Mouse (Mus musculus) liver, adult 2 months (tissue): ENCODE results near the gene 2300003K06Rik. TPM values are rescaled to one million over a fixed set of nuclear protein-coding genes. Genes with fewer than 3 reads are reported as not detected.

Experiments used
- DNase-seq: peaks from one replicate; pipeline ENCODE4 v3.0.0-alpha.2; 2011; ENCODE audit warnings: low read depth, low spot score; ENCODE audit errors: extremely low read depth
- H3K27ac ChIP-seq: fragments of 200-500 bp; replicated peaks from 2 replicates; pipeline ENCODE4 v1.5.1; 2012; ENCODE audit warnings: low read depth, mild to moderate bottlenecking, control low read depth, inconsistent platforms, low read length; ENCODE audit not compliant: insufficient read depth
- H3K27me3 ChIP-seq: fragments of 200-500 bp; 2 replicates; pipeline ENCODE4 v1.6.1; 2012; ENCODE audit warnings: mild to moderate bottlenecking, moderate library complexity, low read length, inconsistent platforms; ENCODE audit not compliant: control insufficient read depth, insufficient read depth
- H3K36me3 ChIP-seq: fragments of 200-500 bp; 2 replicates; pipeline ENCODE4 v1.6.1; 2012; ENCODE audit warnings: low read length, inconsistent platforms; ENCODE audit not compliant: control insufficient read depth, insufficient read depth
- H3K4me1 ChIP-seq: fragments of 200-500 bp; 2 replicates; pipeline ENCODE4 v1.6.1; 2011; ENCODE audit warnings: low read length; ENCODE audit not compliant: control insufficient read depth, insufficient read depth
- H3K4me3 ChIP-seq: fragments of 200-500 bp; 2 replicates; pipeline ENCODE4 v1.5.1; 2011; ENCODE audit warnings: low read depth, mild to moderate bottlenecking, control low read depth, low read length, moderate library complexity; ENCODE audit not compliant: insufficient read depth
- H3K79me2 ChIP-seq: fragments of 200-500 bp; 2 replicates; pipeline ENCODE4 v1.6.1; 2012; ENCODE audit warnings: inconsistent platforms, mild to moderate bottlenecking, low read length, moderate library complexity; ENCODE audit not compliant: control insufficient read depth, insufficient read depth
- H3K9ac ChIP-seq: fragments of 200-500 bp; 2 replicates; pipeline ENCODE4 v1.6.1; 2012; ENCODE audit warnings: low read depth, mild to moderate bottlenecking, control low read depth, inconsistent platforms, low read length
- CTCF ChIP-seq: fragments of 200-500 bp; IDR thresholded peaks from 2 replicates; pipeline ENCODE4 v1.5.1; 2011; ENCODE audit warnings: low read depth, low read length, control low read depth
- POLR2A ChIP-seq: fragments of 200-500 bp; IDR thresholded peaks from 2 replicates; pipeline ENCODE4 v1.6.1; 2011; ENCODE audit warnings: low read length, control low read depth; ENCODE audit not compliant: insufficient read depth; ENCODE audit errors: extremely low read depth
- WGBS: fragments of 180-500 bp; shearing (Covaris S2); methylation state at CpG from one replicate; pipeline ENCODE4 v1.1.7; 2018; 5-methylcytosine and 5-hydroxymethylcytosine counted together
- polyA plus RNA-seq: library from polyadenylated mRNA; depleted of rRNA; stranded (reverse); fragments of >200 nt; gene quantifications from 2 replicates; pipeline ENCODE4 v1.2.3, GENCODE M21; 2012; rRNA removed
- total RNA-seq: library from RNA; depleted of rRNA; stranded (reverse); fragments of >200 nt; gene quantifications from 2 replicates; pipeline ENCODE4 v1.2.3, GENCODE M21; 2014; rRNA removed

Gene 2300003K06Rik
- total and polyA plus RNA-seq, 2 experiments: not detected

- Histone ChIP-seq H3K27me3 (no peaks in the 10 kb centered on the region), H3K27ac (no peak within 1 kb of the TSS), H3K4me3 (no peak within 1 kb of the TSS), H3K36me3 (no peaks in the 10 kb centered on the region), H3K4me1 (no peaks in the 10 kb centered on the region), H3K79me2 (no peaks in the 10 kb centered on the region), H3K9ac (no peak within 1 kb of the TSS)
- no peak for DNase-seq
- no peak for TF ChIP-seq CTCF
- TF ChIP-seq POLR2A: no peak
- 66% methylated on average over 2 of the region's 2 CpGs for whole genome bisulfite sequencing
These were observed 44.5 kb downstream of the 2300003K06Rik start, which contains the start of gene Gm11596 for GRCm38 (mm10) chr11:99793367-99793766. Gm11596 (minus strand) TSS chr11:99793467.

Other genes with a start within 250 kb of the 2300003K06Rik start
Only the 30 nearest of the 38 such genes appear.
- not detected in 2 replicates for gene Krtap4-2, start 203.0 kb downstream of the 2300003K06Rik start, total RNA-seq
- gene Krtap4-2, start 203.0 kb downstream of the 2300003K06Rik start, polyA plus RNA-seq: not detected in 2 replicates
- not detected in 2 replicates for gene Krtap4-7, start 194.0 kb downstream of the 2300003K06Rik start, total RNA-seq
- gene Krtap4-7, start 194.0 kb downstream of the 2300003K06Rik start, polyA plus RNA-seq: not detected in 2 replicates
- gene Gm11555, start 187.8 kb downstream of the 2300003K06Rik start, total RNA-seq: not detected in 2 replicates
- not detected in 2 replicates for gene Gm11555, start 187.8 kb downstream of the 2300003K06Rik start, polyA plus RNA-seq
- not detected in 2 replicates for gene Gm11563, start 179.1 kb downstream of the 2300003K06Rik start, total RNA-seq
- not detected in 2 replicates for gene Gm11563, start 179.1 kb downstream of the 2300003K06Rik start, polyA plus RNA-seq
- not detected in 2 replicates for gene Krtap4-6, start 172.1 kb downstream of the 2300003K06Rik start, total RNA-seq
- not detected in 2 replicates for gene Krtap4-6, start 172.1 kb downstream of the 2300003K06Rik start, polyA plus RNA-seq
- not detected in 2 replicates for gene Gm14190, start 147.3 kb downstream of the 2300003K06Rik start, total RNA-seq
- gene Gm14190, start 147.3 kb downstream of the 2300003K06Rik start, polyA plus RNA-seq: not detected in 2 replicates
- gene Gm14180, start 103.8 kb downstream of the 2300003K06Rik start, total RNA-seq: not detected in 2 replicates
- not detected in 2 replicates for gene Gm14180, start 103.8 kb downstream of the 2300003K06Rik start, polyA plus RNA-seq
- gene Gm11595, start 65.2 kb downstream of the 2300003K06Rik start, total RNA-seq: not detected in 2 replicates
- gene Gm11595, start 65.2 kb downstream of the 2300003K06Rik start, polyA plus RNA-seq: not detected in 2 replicates
- gene Krtap4-8, start 57.4 kb downstream of the 2300003K06Rik start, total RNA-seq: not detected in 2 replicates
- not detected in 2 replicates for gene Krtap4-8, start 57.4 kb downstream of the 2300003K06Rik start, polyA plus RNA-seq
- gene Krtap4-9, start 52.9 kb downstream of the 2300003K06Rik start, total RNA-seq: not detected in 2 replicates
- not detected in 2 replicates for gene Krtap4-9, start 52.9 kb downstream of the 2300003K06Rik start, polyA plus RNA-seq
- gene Gm11596, start 44.6 kb downstream of the 2300003K06Rik start, total RNA-seq: not detected in 2 replicates
- gene Gm11596, start 44.6 kb downstream of the 2300003K06Rik start, polyA plus RNA-seq: not detected in 2 replicates
- not detected in 2 replicates for gene Gm11569, start 39.1 kb downstream of the 2300003K06Rik start, total RNA-seq
- gene Gm11569, start 39.1 kb downstream of the 2300003K06Rik start, polyA plus RNA-seq: not detected in 2 replicates
- not detected in 2 replicates for gene Gm11554, start 33.6 kb downstream of the 2300003K06Rik start, total RNA-seq
- not detected in 2 replicates for gene Gm11554, start 33.6 kb downstream of the 2300003K06Rik start, polyA plus RNA-seq
- gene Krtap4-13, start 28.2 kb downstream of the 2300003K06Rik start, total RNA-seq: not detected in 2 replicates
- not detected in 2 replicates for gene Krtap4-13, start 28.2 kb downstream of the 2300003K06Rik start, polyA plus RNA-seq
- not detected in 2 replicates for gene Gm11564, start 22.4 kb downstream of the 2300003K06Rik start, total RNA-seq
- gene Gm11564, start 22.4 kb downstream of the 2300003K06Rik start, polyA plus RNA-seq: not detected in 2 replicates
- gene Krtap4-16, start 13.5 kb upstream of the 2300003K06Rik start, total RNA-seq: not detected in 2 replicates
- gene Krtap4-16, start 13.5 kb upstream of the 2300003K06Rik start, polyA plus RNA-seq: not detected in 2 replicates
- gene Gm11568, start 19.9 kb upstream of the 2300003K06Rik start, total RNA-seq: not detected in 2 replicates
- not detected in 2 replicates for gene Gm11568, start 19.9 kb upstream of the 2300003K06Rik start, polyA plus RNA-seq
- gene Gm11559, start 26.4 kb upstream of the 2300003K06Rik start, total RNA-seq: not detected in 2 replicates
- not detected in 2 replicates for gene Gm11559, start 26.4 kb upstream of the 2300003K06Rik start, polyA plus RNA-seq
- gene Krtap9-1, start 35.3 kb upstream of the 2300003K06Rik start, total RNA-seq: not detected in 2 replicates
- gene Krtap9-1, start 35.3 kb upstream of the 2300003K06Rik start, polyA plus RNA-seq: not detected in 2 replicates
- gene Gm11567, start 41.1 kb upstream of the 2300003K06Rik start, total RNA-seq: 0.28 TPM in 1 of 2 replicates, not detected in the other
- not detected in 2 replicates for gene Gm11567, start 41.1 kb upstream of the 2300003K06Rik start, polyA plus RNA-seq
- not detected in 2 replicates for gene Krtap31-1, start 69.9 kb upstream of the 2300003K06Rik start, total RNA-seq
- not detected in 2 replicates for gene Krtap31-1, start 69.9 kb upstream of the 2300003K06Rik start, polyA plus RNA-seq
- gene Gm11565, start 76.7 kb upstream of the 2300003K06Rik start, total RNA-seq: not detected in 2 replicates
- gene Gm11565, start 76.7 kb upstream of the 2300003K06Rik start, polyA plus RNA-seq: not detected in 2 replicates
- not detected in 2 replicates for gene Krtap31-2, start 98.2 kb upstream of the 2300003K06Rik start, total RNA-seq
- not detected in 2 replicates for gene Krtap31-2, start 98.2 kb upstream of the 2300003K06Rik start, polyA plus RNA-seq
- gene Krtap9-5, start 110.4 kb upstream of the 2300003K06Rik start, total RNA-seq: not detected in 2 replicates
- not detected in 2 replicates for gene Krtap9-5, start 110.4 kb upstream of the 2300003K06Rik start, polyA plus RNA-seq
- gene Krtap29-1, start 141.0 kb upstream of the 2300003K06Rik start, total RNA-seq: not detected in 2 replicates
- not detected in 2 replicates for gene Krtap29-1, start 141.0 kb upstream of the 2300003K06Rik start, polyA plus RNA-seq
- not detected in 2 replicates for gene Krtap16-1, start 148.5 kb upstream of the 2300003K06Rik start, total RNA-seq
- gene Krtap16-1, start 148.5 kb upstream of the 2300003K06Rik start, polyA plus RNA-seq: not detected in 2 replicates
- gene Krtap17-1, start 155.9 kb upstream of the 2300003K06Rik start, total RNA-seq: not detected in 2 replicates
- not detected in 2 replicates for gene Krtap17-1, start 155.9 kb upstream of the 2300003K06Rik start, polyA plus RNA-seq
- not detected in 2 replicates for gene Krt33a, start 178.1 kb upstream of the 2300003K06Rik start, total RNA-seq
- gene Krt33a, start 178.1 kb upstream of the 2300003K06Rik start, polyA plus RNA-seq: not detected in 2 replicates
- gene Krt33b, start 191.8 kb upstream of the 2300003K06Rik start, total RNA-seq: not detected in 2 replicates
- not detected in 2 replicates for gene Krt33b, start 191.8 kb upstream of the 2300003K06Rik start, polyA plus RNA-seq
- gene Krt34, start 203.5 kb upstream of the 2300003K06Rik start, total RNA-seq: not detected in 2 replicates
- not detected in 2 replicates for gene Krt34, start 203.5 kb upstream of the 2300003K06Rik start, polyA plus RNA-seq